Mouse (Mus musculus) right cerebral cortex, postnatal 14 days (tissue): ENCODE measurements around the gene Trmt61a.

Experiments
- DNase-seq: peaks from one replicate; pipeline ENCODE4 v3.0.0; 2022

Trmt61a gene

DNA sequence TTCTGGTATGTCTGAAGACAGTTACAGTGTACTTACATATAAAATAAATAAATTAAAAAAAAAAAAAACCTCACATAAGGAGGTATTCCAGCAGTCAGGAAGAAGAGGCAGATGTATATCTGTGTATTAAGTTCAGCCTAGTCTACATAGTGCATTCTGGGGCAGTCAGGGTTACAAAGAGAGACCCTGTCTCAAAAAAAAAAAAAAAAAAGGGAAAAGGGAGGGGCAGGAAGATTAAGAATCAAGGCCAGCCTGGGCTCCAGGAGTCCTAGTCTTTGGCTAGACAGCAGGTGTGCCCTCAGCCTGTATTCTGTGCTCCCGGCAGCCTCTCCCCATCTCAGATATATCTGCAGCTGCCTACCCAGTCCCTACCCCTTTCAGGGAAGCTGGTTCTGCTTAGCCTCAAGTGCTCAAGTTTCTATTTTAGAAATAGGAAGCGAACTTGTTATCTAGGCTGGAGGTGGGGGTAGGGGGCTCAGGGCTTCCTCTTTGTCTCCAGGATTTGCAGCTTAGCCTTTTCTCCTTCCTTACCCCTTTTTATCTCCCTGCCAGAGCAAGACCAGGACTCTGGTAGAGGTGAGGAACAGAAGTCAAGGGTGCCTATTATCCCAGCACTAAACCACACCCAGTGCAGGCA is 2.9 kb upstream of the Trmt61a start:
- no peak for DNase-seq

DNA sequence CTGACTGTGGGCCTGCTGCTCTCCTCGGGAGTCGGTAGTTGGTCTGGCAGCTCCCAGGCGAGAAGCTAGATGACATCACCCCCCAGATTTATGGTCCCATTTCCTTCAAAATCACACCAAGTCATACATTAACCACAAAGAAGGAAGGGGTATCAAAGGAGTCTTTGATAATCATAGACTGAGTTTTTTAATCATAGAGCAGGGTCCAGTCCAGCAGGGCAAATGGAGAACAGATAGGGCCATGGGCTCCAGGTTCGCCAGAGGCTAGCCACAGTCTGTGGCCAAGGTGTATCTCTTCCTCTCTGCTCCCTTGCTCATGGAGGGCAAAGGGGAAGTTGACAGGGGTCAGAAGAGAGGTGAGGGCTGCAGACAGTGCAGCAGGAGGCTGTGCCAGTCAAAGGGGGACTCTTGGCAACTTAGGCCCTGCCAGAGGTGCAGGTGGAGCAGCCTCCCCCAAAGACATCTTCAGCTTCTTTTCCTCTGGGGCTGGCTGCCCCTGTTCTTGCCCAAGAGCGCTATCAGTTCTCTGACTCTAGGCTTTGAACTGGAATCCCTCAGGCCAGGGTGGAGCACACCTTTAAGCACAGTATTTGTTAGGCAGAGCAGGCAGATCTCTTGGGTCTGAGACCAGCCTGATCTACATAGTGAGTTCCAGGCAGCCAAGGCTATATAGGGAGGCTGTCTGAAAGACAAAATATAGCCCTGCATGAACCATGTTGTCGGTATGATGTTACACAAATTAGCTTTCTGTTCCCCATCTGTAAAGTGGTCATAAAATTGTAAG is 1.9 kb upstream of the Trmt61a start:
- DNase-seq = no peak

- no peak for DNase-seq
Measured at GRCm38 (mm10) chr12:111677421-111677820, 484 bp upstream of the Trmt61a start.

DNA sequence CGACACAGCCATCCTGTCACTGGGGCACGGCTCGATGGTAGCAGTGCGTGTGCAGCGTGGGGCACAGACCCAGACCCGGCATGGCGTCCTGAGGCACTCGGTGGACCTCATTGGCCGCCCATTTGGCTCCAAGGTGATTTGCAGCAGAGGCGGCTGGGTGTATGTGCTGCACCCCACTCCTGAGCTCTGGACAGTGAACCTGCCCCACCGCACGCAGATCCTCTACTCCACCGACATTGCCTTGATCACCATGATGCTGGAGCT is 697 bp downstream of the Trmt61a start:
- no peak for DNase-seq

GRCm38 (mm10) chr12:111678997-111679396 is 1.1 kb downstream of the Trmt61a start:
- no peak for DNase-seq

GRCm38 (mm10) chr12:111680661-111681060 is 2.8 kb downstream of the Trmt61a start:
- DNase-seq = no peak

- DNase-seq = no peak
Measured at GRCm38 (mm10) chr12:111681305-111681704, 3.4 kb downstream of the Trmt61a start.

- no peak for DNase-seq
Measured at GRCm38 (mm10) chr12:111682003-111682402, 4.1 kb downstream of the Trmt61a start.

DNA sequence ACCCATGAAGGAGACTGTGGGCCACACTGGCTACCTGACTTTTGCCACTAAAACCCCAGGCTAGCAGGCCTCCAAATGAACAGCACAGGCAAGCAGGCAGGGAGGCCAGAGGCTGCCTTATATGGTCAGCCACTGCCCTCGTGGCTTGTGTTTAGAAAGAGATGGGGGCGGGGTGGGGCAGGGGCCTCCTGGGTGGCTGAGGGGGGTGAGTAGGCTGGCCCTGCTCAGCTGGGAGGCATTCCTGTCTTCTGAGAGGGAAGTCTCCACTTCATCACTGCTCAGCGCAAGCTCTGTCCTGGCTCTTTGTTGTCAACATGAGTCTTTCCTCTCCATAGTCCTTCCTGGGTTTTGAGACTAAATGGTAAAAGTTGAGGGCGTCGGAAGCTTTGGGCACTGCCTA is 4.9 kb downstream of the Trmt61a start:
- no peak for DNase-seq

GRCm38 (mm10) chr12:111686390-111686789 is 8.5 kb downstream of the Trmt61a start:
- DNase-seq = no peak

DNA sequence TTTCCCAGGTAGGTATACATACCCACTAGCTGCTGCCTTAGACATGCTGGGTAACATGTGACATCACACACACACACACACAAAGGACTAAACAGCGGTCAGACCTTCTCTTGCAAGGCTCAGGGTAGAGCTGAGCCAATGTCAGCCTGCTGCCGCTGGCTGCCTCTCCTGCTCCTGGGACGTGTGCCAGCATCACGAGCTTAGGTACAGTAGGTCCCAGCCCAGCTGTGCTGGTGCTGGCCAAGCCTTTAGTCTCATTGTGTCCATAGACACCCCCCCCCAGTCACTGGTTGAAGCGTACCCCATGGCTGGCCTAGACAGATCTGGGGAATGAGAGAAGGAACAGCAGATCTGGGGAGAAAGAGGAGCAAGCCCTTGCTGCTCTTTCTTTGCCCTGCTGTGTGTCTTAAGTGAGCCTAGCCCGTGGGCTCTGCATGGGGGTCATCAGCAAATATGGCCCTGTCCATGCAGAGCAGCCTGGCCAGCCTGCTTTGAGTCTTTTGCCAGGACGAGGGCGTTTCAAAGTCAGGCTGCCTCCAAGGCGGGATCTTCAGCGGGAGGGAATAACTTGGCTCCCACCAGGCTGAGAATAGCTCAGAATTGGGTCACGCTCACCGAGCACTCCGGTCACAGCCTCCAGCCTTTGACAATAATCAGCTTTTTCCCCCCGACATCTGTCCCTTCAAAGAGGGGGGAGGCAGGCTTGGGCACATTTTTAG is 9.6 kb downstream of the Trmt61a start:
- DNase-seq = peak; percentile 66

DNA sequence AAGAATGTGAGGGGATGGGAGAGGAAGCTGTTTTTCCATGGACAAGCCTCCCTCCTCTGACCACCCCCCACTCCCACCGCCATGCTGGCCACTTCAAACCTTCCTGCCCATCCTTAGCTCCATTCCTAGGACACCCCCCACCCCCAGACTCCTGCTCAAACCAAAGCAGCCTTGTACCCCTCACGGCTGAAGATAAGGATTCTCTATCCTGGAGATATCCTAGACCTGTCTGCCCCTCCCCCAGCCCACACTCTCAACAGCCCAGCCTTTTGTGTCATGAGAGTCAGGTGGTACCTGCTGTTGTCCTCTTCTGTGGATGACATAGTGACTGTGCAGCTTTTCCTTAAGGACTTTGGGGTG is 10.1 kb downstream of the Trmt61a start:
- DNase-seq = no peak

- no peak for DNase-seq
Measured at GRCm38 (mm10) chr12:111689426-111689825, 11.5 kb downstream of the Trmt61a start.

DNA sequence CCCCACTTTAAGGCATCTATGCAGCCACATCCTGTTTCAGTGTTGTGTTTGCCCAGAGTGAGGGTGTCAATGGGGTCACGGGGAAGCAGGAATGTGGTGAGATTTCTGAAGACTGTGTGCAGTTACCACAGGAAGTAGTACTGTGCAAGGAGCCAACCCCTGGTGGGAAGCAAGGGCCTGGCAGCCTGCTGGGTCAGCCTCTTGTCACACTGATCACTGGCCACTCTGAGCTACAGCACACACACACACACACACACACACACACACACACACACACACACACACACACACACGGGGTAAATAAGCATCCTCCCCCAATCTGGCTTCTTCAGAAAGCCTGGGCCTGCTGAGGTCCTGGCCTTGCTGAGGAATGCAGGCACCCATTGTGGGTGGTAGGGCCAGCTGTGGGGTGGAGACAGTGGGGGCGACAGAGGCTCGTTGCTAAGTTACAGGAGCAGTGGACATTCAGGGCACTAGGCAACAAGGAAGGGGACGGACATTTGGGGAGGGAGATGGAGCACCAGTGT is 13.5 kb downstream of the Trmt61a start:
- no peak for DNase-seq

DNA sequence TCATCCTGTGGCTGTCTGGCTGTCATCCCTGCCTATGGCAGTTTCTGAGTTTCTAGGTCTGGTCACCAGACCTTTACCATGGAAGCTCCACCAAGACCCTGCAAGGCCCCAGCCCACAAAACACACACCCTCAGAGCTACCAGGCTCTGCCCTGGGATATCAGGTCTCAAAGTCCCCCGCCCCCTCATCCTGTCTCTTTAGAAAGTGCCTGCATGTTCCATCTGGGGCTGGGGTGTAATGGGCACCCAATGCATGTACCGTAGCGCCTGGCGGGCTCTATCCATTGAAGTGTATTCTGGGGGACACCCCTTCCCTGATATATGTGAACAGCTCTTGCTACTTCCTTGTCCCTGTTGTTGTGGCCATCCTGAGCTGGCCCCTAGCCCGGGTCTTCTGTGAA is 15.0 kb downstream of the Trmt61a start:
- no peak for DNase-seq

DNA sequence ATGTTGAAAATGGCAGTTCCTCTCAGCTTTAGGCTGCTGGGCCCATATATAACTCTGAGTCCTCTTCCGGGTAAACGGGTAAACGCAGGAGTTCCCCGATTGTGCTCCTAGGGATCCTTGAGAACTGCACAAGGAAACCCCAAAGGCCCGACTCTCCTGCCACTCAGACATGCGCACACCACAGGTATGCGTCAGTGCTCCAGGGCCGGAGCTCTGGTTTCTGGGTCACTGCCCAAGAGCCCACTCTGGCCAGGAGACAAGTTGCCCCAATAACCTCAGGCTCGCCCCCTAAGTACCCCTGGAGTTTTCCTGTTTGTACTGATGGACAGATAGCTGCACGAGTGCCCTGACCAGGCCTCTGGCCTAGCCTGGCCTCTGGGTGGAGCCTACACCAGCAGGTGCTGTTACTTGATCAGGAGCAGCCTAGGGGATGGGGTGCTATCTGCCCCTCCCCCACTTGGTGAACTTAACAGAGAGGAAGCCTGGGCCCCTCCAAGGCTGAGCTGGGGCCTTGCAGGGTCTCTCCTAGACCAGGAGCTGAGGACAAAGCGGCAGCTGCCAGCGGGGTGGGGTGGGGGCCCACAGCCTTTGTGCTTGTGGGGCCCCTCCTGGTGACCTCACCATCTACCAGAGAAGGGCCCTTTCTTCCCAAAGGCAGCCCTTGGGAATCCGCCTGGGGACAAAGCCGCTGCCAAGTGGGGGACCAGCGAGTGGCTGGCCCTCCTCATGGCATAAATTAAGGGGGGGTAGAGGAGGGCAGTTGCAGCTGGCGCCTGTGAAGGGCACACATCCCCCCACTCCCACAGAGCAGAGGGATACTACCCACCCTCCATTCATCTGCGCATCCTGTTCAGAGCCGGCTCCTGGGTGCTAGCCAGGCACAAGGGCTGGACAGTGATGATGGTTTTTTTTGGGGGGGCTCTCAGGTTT is 15.7 kb downstream of the Trmt61a start:
- DNase-seq = peak; percentile 69

DNA sequence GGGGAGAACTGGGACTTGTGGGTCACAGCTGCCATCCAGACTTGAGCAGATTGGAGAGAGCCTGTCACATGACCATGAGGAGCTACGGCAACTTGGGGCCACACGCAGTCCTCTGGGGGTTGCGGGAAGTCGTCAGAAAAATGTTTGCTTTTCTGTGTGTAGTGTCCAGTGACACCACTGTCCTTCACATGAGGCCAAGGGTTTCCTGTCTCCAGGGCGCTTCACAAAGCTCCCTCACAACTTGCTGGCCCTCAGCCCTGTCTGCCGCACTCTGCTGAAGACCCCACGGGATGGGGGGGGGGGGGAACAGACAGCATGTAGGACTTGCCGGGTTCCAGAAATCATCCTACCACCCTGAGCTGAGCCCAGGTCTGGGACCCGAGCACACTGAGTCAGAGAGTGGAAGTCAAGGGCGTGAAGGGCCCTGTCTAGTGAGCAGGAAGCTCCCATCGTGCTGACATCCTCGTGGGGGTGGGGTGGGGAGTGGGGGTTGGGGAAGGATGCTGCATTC is 16.4 kb downstream of the Trmt61a start:
- DNase-seq = no peak

- DNase-seq = no peak
Measured at GRCm38 (mm10) chr12:111694880-111695804, 17.2 kb downstream of the Trmt61a start.

DNA sequence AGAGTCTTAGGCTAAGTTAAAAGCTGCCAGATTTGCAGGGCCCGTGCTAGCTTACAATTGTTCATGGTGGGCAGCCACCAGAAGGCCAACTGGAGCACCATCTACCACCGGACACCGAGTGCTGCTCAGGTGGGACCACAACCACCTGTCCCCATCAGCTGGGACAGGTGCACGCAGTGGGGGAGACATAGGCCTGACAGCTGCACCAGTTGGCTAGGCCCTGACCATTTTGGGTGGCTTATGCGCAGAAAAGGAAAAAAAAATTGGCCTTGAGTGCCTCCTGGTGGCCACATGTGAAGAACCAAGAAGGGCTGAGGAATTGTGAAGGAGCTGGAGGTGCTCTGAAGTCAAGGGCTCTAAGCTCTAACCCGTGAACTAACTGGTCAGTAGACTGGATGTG is 18.3 kb downstream of the Trmt61a start:
- DNase-seq = peak; percentile 76

- no peak for DNase-seq
Measured at GRCm38 (mm10) chr12:111697708-111698107, 19.8 kb downstream of the Trmt61a start.

- DNase-seq = no peak
Measured at GRCm38 (mm10) chr12:111698346-111698913, 20.5 kb downstream of the Trmt61a start.
